In genomic region chr15:99516715-99517114, GRCm38 (mm10) we compare ENCODE assay signal across 13 mouse cellular contexts. TPM values are rescaled to one million over a fixed set of nuclear protein-coding genes. Genes with fewer than 3 reads are reported as not detected.
"Had no signal": no experiment of that assay in that cellular context is flagged by ENCODE, and none has a peak within 500 bp of the region (broad histone marks: within the 10 kb centered on the region; RNA-seq: fewer than 3 reads in every experiment).

No protein-coding gene starts in this region.

- H3K36me3 ChIP-seq: midbrain, embryonic 13.5 days; midbrain, embryonic 15.5 days; neural tube, embryonic 12.5 days had no signal

- H3K9ac ChIP-seq: liver, postnatal 0 days; midbrain, embryonic 13.5 days; midbrain, embryonic 15.5 days; neural tube, embryonic 12.5 days had no signal

- H3K4me2 ChIP-seq: midbrain, embryonic 11.5 days; midbrain, embryonic 13.5 days; midbrain, embryonic 15.5 days; neural tube, embryonic 12.5 days had no signal

- ATAC-seq: liver, postnatal 0 days; midbrain, embryonic 13.5 days; midbrain, embryonic 15.5 days had no signal

- H3K9me3 ChIP-seq: midbrain, embryonic 13.5 days; midbrain, embryonic 15.5 days; neural tube, embryonic 12.5 days had no signal

- H3K27me3 ChIP-seq: midbrain, embryonic 13.5 days; midbrain, embryonic 15.5 days; neural tube, embryonic 12.5 days had no signal

- DNase-seq: liver, postnatal 0 days; lung, adult 2 months; lung, postnatal 10 days; right cerebral cortex, postnatal 14 days; thymus, adult 2 months; thymus, postnatal 25 days; thymus, postnatal 4 days had no signal

- H3K4me3 ChIP-seq: megakaryocyte, embryonic 14.5 days; midbrain, embryonic 13.5 days; midbrain, embryonic 15.5 days; neural tube, embryonic 12.5 days had no signal

- H3K27ac ChIP-seq: macrophage; midbrain, embryonic 13.5 days; midbrain, embryonic 15.5 days; neural tube, embryonic 12.5 days had no signal

- H3K4me1 ChIP-seq: midbrain, embryonic 13.5 days; midbrain, embryonic 15.5 days; neural tube, embryonic 12.5 days had no signal

RNA-seq across cellular contexts. Expression of gene Faim2, which starts 11.2 kb away (rescaled TPM):
- polyA plus RNA-seq: liver, postnatal 0 days; macrophage had no signal
